Mouse (Mus musculus) myocyte (in vitro differentiated cells): ENCODE measurements around the gene Ppp1r37.

Experiments
- CEBPB ChIP-seq: IDR thresholded peaks from 2 replicates; pipeline ENCODE4 v1.6.1; 2011; ENCODE audit warnings: mild to moderate bottlenecking, moderate library complexity; ENCODE audit not compliant: poor library complexity, insufficient read depth, severe bottlenecking
- MAX ChIP-seq: IDR thresholded peaks from one replicate; pipeline ENCODE4 v1.6.1; 2011; ENCODE audit warnings: low read depth, mild to moderate bottlenecking, control low read depth
- POLR2A ChIP-seq: IDR thresholded peaks from one replicate; pipeline ENCODE4 v1.6.1; 2011; ENCODE audit warnings: low read depth, mild to moderate bottlenecking, control low read depth, moderate library complexity; ENCODE audit not compliant: insufficient read length
- POLR2AphosphoS2 ChIP-seq: IDR thresholded peaks from one replicate; pipeline ENCODE4 v1.6.1; 2011; ENCODE audit warnings: low read depth, control low read depth; ENCODE audit not compliant: insufficient read length
- REST ChIP-seq: IDR thresholded peaks from one replicate; pipeline ENCODE4 v1.6.1; 2011; ENCODE audit warnings: mild to moderate bottlenecking, control low read depth, moderate library complexity; ENCODE audit not compliant: insufficient read depth, insufficient read length
- TCF3 ChIP-seq: IDR thresholded peaks from one replicate; pipeline ENCODE4 v1.6.1; 2011; ENCODE audit warnings: low read depth, control low read depth; ENCODE audit not compliant: insufficient read length
- USF1 ChIP-seq: IDR thresholded peaks from one replicate; pipeline ENCODE4 v1.6.1; 2011; ENCODE audit warnings: low read depth, mild to moderate bottlenecking, control low read depth, moderate library complexity

DNA sequence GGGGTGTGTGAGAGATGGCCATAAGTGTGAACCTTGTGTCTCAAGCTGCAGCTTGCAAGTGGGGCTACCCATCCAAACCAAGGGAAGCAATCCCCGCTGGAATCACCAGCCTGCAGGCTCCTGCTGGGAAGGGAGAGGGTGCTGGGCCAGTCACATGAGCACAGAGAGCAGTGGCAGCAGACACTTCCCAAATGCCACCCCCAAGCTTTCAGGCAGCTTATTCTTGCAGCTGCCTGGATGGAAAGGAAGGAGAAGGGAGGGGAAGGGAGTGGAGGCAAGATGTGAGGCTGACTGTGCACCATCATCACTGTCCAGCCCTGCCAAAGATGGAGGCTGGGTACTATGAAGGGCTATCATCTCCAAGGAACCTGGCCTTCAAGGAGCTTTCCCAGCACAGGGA is 8.7 kb downstream of the Ppp1r37 start:
- TF ChIP-seq POLR2A (no peak), CEBPB (no peak), USF1 (no peak), TCF3 (no peak), POLR2AphosphoS2 (no peak), MAX (no peak), REST (no peak)
